Mouse (Mus musculus) lung, postnatal 25 days (tissue): ENCODE results near the gene Cdr2l.
A peak's percentile ranks its signal among the peaks of the same experiment; 100 is the strongest.

Experiments
- DNase-seq: peaks from one replicate; pipeline ENCODE4 v3.0.0; 2022; ENCODE audit warnings: low spot score

Cdr2l gene

DNA sequence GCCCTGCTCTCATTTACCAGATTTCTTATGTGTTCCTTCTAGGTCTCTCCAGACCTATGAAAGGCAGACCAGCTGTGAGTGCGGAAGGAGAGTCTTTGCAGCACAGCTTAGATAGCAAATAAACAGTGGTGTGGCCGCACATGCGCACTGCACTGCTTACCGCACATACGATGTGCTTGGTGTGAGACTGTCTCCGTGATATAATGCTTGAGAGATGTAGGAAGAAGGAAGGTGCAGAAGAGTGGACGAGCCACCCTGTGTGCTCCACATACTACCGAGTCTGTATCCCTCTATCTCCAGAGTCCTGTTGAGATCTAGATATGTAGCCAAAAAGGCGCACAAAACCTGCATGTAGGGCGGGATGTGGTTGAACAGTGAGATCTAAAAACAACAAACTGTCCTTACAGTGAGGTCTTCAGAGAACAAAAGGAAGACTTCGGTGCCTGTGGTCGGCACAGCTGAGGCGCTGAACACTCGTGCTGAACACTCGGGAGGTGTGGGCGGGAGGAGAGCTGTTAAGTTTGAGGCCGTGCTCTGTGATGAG, 25.2 kb downstream of the Cdr2l start:
- no peak for DNase-seq

DNA sequence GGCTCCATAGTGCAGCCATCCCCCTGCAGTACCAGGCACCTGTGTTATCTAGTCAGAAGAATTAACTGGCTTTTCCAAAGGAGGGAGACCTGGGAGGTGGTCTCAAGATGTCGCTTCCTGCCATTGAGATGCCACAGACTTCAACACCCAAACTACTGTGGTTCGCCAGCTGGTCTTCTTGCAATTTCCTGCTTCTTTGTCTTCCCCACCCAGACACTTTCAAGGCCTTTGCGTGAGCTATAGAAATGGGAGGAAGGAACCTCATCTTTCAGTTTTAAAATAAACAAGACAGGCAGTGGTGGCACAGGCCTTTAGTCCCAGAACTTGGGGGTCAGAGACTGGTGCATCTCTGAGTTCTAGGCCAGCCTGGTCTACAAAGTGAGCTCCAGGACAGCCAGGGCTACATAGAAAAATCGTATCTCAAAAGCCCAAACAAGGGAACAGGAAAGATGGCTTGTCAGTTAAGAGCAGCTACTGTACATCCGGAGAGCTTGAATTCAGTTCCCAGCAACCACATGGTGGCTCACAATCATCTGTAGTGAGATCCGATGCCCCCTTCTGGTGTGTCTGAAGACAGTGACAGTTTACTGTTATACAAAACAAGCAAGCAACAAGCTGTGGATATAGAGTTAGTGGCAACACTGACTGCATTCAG, 26.7 kb downstream of the Cdr2l start:
- DNase-seq: no peak

DNA sequence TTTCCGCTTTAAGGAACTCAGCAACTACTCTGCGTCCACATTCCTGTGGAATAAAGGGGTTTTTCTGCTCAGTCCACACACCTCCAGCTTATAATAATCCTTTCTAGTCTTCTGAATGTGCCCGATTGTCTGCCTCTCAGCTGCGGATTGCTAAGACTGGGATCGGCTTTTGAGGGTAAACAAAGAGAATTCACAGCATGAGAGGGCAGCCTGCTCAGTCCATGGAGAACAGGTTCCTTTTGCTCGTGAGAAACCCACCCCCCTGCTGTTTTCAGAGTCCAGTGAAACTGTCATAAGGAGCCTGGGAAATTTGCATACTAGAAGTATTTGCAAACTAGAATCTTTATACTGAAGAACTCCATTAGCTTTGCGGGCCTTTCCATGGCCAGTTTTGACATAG, 27.8 kb downstream of the Cdr2l start:
- DNase-seq: no peak

DNA sequence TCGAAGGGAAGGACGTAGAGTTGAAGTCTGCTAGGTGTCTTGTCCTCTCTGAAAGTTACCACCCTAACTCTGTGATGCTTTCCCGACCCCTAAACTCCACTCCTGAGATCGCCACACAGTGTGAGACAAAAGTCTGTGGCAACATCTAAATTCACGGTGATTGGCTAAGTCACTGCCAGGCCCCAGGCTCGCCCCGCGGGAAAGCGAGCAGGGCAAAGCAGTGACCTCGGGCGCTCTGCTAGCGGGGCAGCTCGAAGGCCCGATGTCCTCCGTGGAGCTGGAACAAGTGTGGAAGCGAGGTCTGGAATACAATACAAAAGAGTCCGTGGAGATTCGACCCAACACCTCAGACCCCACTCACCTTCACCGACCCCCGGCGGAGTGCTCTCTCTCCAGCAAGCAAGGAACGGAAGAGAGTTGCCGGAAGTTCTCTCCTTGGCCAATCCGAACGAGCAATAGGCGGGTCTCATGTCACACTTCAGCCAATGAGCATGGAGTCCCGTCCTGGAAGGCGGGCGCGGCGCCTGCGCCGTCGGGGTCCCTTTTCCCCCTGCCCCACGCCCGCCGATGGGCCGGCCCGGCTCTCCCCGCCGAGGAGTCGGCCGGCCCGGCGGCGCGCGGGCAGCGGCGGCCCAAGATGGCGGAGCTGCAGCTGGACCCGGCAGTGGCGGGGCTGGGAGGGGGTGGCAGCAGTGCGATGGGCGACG, 38.0 kb downstream of the Cdr2l start, which contains the start of the genes Atp5h and Kctd2:
TSS of gene Atp5h (minus strand) at position 432 of the 707 bp plus-strand sequence.
TSS of gene Kctd2 (plus strand) at position 598 of the 707 bp plus-strand sequence.
- peak; percentile 97 for DNase-seq

DNA sequence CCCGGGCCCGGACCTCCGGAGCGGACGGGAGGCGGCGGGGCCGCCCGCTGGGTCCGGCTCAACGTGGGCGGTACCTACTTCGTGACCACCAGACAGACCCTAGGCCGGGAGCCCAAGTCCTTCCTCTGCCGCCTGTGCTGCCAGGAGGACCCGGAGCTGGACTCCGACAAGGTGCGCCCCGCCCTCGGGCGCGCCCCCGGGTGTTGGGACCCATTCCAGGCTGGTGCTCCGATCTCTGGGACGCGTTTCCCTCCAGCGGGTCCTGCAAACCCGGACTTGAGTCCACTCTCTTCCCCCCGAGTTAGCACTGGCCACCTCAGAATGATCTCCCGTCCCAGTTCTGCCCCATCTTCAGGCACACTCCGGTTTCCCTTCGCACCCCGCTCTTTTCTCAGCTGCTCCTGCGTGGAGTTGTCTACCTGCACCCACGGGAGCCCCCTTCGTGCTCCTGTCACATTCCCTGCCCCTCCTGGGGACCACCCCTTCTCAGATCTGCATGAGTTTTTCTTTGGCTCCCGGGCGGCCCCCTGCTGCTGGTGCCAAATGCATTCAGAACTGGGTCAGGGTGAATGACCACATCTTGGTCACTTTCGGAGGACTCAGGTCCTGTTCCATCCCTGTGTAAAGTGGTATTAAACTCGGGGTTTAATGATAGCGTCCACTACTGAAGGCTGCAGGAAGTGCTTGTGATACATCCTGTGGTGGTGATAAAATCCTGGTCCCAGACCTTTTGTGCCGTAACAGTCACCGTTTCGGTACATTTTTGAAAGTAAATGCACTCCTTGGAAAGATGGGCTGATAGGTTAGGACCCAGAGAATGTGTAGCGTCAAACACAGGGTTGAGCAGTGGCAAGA, 38.8 kb downstream of the Cdr2l start:
- DNase-seq: peak; percentile 64

DNA sequence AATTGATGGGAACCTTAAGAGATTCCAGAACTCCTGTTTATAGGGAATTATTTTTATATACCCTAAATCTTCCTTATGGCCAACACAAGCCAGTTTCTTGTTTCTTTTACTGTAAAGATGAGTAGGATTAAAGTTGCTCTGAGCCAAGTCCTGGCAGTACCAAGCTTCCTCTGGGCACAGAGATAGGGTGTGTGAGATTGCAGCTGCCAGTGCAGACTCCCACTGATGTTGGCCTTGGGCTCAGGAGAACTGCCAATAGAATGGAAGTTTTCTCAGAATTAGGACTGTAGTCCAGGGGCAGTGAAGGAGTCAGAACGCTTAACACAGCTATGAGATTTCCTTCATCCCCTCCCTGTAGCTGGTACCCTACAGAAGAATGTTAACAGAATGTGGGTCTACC, 39.6 kb downstream of the Cdr2l start:
- no peak for DNase-seq

DNA sequence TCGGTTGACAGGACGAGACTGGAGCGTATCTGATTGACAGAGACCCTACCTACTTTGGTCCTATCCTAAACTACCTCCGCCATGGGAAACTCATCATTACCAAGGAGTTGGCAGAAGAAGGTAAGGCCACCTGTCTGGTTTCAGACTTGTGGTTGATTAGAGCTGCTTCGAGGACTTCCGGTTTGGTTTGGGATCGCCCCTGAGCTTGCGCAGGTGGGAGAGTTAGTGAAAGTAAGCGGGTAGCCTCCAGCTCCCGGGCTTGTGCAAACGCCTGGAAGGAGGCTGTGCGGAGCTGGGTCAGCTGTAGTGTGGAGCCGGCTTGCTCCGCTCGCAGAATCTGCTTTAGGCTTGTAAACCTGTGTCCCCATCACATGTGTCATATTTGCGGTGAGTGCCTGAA, 40.3 kb downstream of the Cdr2l start:
- no peak for DNase-seq

DNA sequence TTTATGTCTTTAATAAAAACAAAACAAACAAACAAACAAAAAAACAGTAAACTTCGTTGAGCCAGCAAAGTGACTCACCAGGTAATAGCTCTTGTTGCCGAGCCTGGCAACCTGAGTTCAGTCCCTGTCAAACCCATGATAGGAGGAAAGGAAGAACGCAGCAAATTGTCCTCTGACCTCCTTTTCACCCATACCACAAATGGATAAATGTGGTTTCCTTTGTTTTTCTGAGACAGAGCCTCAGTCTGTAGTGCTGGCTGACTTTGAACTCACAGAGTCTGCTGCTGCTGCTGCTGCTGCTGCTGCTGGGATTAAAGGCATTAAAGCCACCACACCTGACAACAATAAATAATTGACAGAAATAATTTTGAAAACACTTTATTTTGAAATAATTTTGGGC, 41.4 kb downstream of the Cdr2l start:
- no peak for DNase-seq

DNA sequence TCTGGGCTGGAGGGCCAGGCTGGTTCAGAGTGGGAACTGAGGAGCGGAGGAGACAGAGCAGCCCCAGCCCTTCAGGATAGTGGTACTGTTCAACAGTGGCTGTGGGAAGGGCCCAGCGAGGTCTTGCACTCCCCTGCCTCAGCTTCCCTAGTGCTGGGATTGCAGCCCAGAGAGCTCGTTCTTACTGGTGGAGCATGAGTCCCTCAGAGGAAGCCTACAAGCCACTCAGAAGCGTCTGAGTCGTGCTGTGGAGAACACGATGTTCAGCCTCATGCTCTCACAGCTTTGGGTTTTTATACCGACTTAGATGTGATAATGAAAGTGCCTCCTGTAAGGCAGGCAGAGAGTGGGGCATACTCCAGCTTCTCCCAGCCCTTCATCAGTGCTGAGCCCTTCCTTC, 43.0 kb downstream of the Cdr2l start:
- no peak for DNase-seq

DNA sequence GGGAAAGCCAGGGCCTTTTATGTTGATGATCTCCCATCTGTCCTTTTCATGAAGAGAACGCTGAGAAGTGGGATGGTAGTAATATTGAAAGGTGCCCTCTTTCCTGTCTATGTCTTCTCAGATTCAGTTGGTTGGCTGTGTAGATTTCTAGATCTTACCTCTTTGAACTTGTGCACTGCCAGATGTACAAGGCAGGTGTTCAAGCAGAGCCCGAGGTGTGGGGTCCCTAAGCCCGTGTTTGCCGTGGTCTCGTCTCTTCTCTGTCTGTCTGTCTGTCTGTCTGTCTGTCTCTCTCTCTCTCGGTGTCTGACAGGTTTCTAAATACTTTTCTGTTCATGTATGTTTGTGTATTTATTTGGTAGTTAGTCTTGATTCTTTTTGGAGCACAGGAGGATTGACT, 44.0 kb downstream of the Cdr2l start:
- DNase-seq: no peak

DNA sequence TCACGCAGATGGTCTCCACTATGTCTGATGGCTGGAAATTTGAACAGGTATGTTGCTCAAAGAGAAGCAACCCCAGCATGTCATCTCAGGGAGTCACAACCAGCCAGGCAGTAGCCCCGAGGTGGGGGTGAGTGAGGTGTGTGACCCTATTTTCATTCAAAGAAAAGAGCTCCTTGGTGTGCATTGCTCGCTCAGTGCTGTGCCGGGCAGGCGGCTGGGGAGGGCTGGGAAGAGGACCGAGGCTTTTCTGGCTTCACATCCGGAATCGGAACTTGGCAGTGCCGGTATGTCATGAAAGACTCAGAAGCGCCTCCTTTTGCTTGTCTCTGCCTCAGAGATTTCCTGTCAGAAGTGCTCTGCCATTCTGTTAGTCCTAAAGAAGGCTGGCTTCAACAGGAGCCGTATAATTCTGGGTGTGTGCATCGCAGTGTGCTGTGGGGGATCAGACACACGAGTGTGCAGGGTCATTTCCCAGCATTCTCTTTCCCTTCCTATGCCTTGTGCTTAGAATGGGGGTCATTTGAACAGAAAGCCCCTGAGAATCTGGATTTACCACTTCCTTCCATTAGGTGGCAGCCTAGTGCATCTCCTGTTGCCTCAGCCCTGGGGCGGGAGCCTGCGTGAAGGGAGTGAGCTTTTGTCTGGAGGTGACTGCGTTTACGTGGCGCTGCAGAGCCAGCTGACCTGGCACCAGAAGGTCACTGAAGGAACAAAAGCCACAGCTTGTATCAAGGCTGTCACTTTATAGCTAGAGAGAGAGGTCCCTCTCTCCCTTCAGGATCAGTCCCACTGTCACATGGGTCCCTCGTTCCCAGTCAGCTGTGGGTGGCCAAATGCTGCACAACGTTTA, 46.0 kb downstream of the Cdr2l start:
- peak; percentile 77 for DNase-seq

DNA sequence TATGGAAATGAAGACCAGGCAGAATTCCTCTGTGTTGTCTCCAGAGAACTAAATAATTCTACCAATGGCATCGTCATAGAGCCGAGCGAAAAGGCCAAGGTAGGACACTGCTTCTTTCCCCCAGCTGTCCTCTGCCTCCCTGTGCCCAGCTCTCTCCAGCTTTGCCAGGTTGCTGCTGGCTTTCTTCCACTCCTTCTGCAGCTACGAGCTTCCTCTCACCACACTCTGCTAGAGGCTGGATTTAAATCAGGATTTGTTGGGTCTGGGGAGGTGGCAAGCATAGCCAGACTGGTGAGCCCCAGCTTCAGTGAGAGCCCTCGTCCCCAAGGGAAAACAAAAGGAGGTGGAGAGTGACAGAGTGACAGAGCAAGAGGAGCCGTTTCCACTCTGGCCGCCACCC, 47.6 kb downstream of the Cdr2l start:
- DNase-seq: no peak

DNA sequence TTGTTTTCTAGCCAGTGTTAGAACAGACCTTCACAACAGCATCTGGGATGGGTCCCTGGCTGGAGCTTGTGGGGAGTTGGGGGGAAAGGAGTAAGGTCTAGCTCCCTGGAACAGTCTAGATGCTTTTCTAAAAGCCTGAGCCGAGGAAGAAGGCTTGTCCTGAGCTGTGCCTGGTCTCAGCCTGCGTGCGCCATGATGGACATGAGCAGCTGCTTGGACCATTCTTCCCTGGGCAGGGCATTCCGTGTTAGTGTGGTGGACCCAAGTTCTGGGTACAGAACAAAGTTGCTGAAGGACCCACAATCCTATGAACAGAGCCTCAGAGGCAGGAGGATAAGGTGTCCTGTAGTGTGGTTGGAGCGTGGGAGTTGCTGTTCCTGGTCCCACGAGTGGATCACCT, 48.8 kb downstream of the Cdr2l start:
- DNase-seq: no peak

DNA sequence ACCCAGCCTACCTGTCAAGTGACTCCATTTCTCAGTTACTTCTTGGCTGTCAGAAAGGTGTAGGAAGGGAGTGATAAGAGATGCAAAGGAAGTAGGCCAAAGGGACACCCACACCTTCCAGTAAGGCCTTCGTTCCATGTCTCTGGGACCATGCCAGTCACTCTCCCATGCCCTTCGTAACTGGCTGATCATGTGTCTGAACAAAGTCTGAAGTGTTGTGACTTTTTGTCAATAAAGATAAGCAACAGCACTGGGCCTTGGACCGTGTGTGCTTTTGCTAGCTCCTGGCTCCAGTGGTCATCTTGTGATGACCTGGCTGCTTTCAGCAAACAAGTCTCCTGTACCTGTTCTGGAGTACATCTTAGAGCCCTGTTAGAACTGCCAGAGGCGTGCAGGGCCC, 51.1 kb downstream of the Cdr2l start:
- DNase-seq: no peak

DNA sequence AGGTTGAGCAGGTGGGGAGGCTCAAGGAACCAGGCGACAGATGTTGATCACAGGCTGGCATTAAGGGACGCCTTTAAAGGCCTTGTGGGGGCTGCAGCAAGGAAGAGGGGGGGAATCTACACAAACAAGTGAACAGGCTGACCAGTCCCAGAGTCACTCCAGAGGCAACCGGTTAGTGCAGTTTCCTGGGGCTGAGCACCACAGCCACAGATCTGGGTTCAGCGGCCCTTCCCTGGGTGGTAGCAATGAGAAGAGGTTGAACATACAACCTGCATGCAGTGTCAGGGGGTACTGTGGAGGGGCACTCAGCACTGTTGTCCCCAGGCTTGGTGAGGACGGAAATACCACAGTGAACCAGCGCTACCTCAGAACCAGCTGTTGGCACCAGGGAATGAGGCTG, 51.6 kb downstream of the Cdr2l start:
- DNase-seq: no peak

DNA sequence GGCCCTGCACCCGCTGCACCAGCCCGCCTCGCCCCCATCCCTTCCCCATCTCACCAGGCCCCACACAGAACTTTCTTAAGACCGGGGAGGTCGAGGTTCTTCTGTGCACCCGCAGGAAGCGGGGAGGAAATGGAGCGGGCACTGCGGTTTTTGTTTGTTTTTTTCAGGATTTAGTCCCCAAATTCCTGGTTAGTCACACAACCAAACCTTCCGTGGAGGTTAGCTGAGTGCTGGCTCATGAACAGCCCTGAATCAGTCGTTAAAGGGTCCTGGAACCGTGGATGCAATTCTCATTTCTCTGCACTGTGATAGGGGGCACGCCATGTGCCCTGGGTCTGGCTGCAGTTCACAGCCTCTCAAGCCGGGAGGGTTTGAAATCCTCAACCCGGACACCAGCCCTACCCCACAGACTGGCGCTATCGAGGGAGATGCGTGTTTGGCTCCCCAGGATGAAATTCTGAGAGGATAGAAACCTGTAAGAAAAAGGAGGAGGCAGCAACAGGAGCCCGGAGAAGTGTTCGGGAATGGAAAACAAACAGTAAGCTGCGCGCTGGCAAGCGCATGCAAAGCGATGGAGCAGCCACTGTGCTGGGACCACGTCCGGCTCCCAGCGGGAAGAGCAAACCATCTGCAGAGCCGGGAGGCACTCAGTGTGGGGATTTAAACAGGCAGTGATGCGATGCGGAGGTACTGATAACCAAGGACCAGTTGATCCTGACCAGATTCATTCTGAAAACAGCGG, 54.1 kb downstream of the Cdr2l start:
- no peak for DNase-seq

DNA sequence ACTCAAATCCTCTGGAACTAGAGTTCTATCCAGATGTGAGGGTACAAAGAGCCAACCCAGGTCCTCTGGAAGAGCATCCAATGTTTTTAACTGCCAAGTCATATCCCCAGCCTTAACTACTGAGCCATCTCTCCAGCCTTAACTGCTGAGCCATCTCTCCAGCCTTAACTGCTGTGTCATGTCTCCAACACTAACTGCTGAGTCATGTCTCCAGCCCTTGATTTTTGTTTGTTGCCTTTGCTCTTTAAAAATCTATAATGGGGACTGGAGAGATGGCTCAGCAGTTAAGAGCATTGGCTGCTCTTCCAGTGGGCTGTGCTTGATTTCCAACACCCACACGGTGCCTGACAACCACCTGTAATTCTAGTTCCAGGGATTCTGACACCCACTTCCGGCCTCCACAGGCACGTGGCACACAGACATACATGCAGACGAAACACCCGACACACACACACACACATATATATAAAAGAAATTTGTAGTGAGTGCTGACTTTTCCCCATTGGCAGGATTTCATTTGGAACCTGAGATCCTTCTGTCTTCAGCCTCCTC, 55.9 kb downstream of the Cdr2l start:
- DNase-seq: no peak

DNA sequence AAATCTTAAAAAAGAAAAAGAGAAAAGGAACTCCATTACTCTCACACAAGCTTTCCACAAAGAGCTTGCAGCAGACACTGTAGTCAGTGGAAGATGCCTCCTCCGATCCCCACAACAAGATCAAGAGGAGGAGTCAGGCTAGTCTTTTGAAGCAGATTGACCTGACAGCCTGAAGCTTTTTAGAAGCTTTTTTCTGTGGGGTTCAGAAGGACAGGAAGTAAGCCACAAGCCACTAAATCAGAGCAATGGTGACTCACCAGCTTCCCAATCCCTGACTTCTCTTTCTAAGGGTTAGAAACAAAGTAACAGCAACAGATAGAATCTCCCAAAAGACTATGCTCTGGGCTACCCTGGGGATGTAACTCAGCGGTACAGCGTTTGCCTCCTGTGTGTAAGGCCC, 57.6 kb downstream of the Cdr2l start:
- DNase-seq: no peak

DNA sequence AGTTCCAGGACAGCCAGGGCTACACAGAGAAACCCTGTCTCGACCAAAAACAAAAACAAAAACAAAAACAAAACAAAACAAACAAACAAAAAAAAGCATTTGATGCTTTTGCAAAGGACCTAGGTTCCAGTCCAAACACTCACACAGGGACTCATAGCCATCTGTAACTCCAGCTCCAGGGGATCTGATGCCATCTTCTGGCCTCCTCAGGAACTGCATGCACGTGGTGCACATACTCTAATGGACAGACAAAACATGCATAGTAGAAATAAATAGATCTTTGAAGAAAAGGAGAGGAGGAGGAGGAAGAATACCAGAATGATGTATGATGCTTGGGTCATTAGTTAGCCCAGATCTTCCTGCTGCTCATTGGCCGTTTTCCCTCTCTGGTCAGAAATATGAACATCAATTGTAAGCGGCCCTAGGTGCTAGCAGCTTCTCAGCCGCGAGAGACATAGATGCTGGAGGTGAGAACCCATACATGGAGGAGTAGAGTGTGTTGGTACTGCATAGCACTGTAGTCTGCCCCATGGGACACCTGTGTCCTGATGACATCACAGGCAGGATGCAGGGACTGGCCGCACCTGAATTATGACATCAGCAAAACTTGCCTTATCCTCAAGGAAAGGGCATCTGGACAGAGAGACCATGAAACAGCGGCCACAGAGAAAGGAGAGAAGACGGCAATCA, 58.3 kb downstream of the Cdr2l start, which contains the start of gene Trim80:
TSS of gene Trim80 (plus strand) at position 640 of the 690 bp plus-strand sequence.
- DNase-seq: no peak

DNA sequence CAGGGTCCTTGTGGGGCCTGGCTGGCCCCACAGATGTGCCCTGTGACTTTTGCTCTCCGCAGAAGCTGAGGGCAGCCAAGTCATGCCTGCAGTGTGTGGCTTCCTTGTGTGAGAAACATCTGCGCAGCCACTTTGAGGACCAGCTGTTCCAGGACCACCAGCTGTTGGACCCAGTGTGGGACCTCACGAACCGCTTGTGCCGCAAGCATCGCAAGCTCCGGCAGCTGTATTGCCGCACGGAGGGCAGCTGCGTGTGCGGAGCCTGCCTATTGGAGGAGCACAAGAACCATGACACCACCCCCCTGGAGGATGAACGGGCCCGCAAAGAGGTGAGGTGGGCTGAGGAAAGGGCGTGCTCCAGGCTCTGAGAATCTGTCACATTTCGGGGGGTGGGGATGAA, 59.7 kb downstream of the Cdr2l start:
- no peak for DNase-seq
